Mouse (Mus musculus) forebrain, embryonic 14.5 days (tissue): ENCODE results near the gene Slc36a1. TPM values are rescaled to one million over a fixed set of nuclear protein-coding genes. Genes with fewer than 3 reads are reported as not detected.

ENCODE experiments used
- ATAC-seq: fragments of 200-750 bp; cut with Nextera tagmentation; 2 replicates; pipeline ENCODE4 v1.8.0; 2017; ENCODE audit warnings: mild to moderate bottlenecking, moderate library complexity
- DNase-seq: peaks from one replicate; pipeline ENCODE4 v3.0.0-alpha.2; 2015; ENCODE audit warnings: low spot score
- H3K27ac ChIP-seq: fragments of 300-500 bp; sonication (generic); 2 replicates; pipeline ENCODE4 v1.5.1; 2014; ENCODE audit warnings: low read depth, mild to moderate bottlenecking, control low read depth, low read length, moderate library complexity
- H3K27me3 ChIP-seq: fragments of 300-500 bp; sonication (generic); replicated peaks from 2 replicates; pipeline ENCODE4 v1.6.1; 2014; ENCODE audit warnings: low read length, control low read depth, mixed read lengths; ENCODE audit not compliant: control insufficient read depth, insufficient read depth
- H3K36me3 ChIP-seq: fragments of 300-500 bp; sonication (generic); 2 replicates; pipeline ENCODE4 v1.6.1; 2014; ENCODE audit warnings: low read length, control low read depth; ENCODE audit not compliant: control insufficient read depth, insufficient read depth
- H3K4me1 ChIP-seq: fragments of 300-500 bp; sonication (generic); 2 replicates; pipeline ENCODE4 v1.6.1; 2014; ENCODE audit warnings: antibody characterized with exemption, low read length, control low read depth; ENCODE audit not compliant: control insufficient read depth, insufficient read depth
- H3K4me2 ChIP-seq: fragments of 300-500 bp; sonication (generic); 2 replicates; pipeline ENCODE4 v1.6.1; 2014; ENCODE audit warnings: mild to moderate bottlenecking, control low read depth, low read length
- H3K4me3 ChIP-seq: fragments of 300-500 bp; sonication (generic); 2 replicates; pipeline ENCODE4 v1.5.1; 2014; ENCODE audit warnings: low read depth, low read length, control low read depth
- H3K9ac ChIP-seq: fragments of 300-500 bp; sonication (generic); 2 replicates; pipeline ENCODE4 v1.6.1; 2014; ENCODE audit warnings: mild to moderate bottlenecking, low read length, control low read depth, moderate library complexity
- H3K9me3 ChIP-seq: fragments of 300-500 bp; sonication (generic); replicated peaks from 2 replicates; pipeline ENCODE4 v1.6.1; 2016; ENCODE audit warnings: low read length, control low read depth, mixed read lengths; ENCODE audit not compliant: control insufficient read depth
- WGBS: fragments of 180-500 bp; shearing (Covaris S2); extraction: QIAGEN DNeasy Blood & Tissue Kit; methylation state at CpG from one replicate; pipeline ENCODE4 v1.1.7; 2014; 5-methylcytosine and 5-hydroxymethylcytosine counted together
- polyA plus RNA-seq: library from polyadenylated mRNA; unstranded; fragments of >200 nt; fragmentation: Nextera tagmentation; extraction: Ambion mirVana; gene quantifications from 2 replicates; pipeline ENCODE4 v1.2.1, GENCODE M21; 2014

The Slc36a1 gene
- polyA plus RNA-seq: 1.8 and 3.2 TPM in 2 replicates

- ATAC-seq (peak; percentile 96), DNase-seq (peak; percentile 97)
- Histone ChIP-seq H3K36me3 (no peaks in the 10 kb centered on the region), H3K27ac (no peak within 1 kb of the TSS), H3K9me3 (no peaks in the 10 kb centered on the region), H3K4me2 (peak within 1 kb of the TSS; percentile 98), H3K4me3 (peak within 1 kb of the TSS; percentile 81), H3K4me1 (0 out of 2 replicates have a peak, but pooled peaks cover 3% of the 10 kb centered on the region), H3K27me3 (no peaks in the 10 kb centered on the region), H3K9ac (peak within 1 kb of the TSS; percentile 86)
- WGBS: under 1% methylated on average over 29 of the region's 31 CpGs
Measured at GRCm38 (mm10) chr11:55204159-55204596, at the start of gene Slc36a1. TSS of gene Slc36a1 (plus strand) at chr11:55204350.

- DNase-seq (no peak), ATAC-seq (no peak)
- H3K4me1 ChIP-seq: no peaks in the 10 kb centered on the region
- H3K9me3 ChIP-seq: no peaks in the 10 kb centered on the region
- no peak overlapping the region for H3K27ac ChIP-seq
- H3K4me3 ChIP-seq: no peak overlapping the region
- H3K36me3 ChIP-seq: no peaks in the 10 kb centered on the region
- 56% methylated on average over 3 of the region's 3 CpGs for WGBS
- H3K4me2 ChIP-seq: no peak overlapping the region
- no peaks in the 10 kb centered on the region for H3K27me3 ChIP-seq
- no peak overlapping the region for H3K9ac ChIP-seq
Measured at GRCm38 (mm10) chr11:55154398-55155069, 49.6 kb upstream of the Slc36a1 start.

DNA sequence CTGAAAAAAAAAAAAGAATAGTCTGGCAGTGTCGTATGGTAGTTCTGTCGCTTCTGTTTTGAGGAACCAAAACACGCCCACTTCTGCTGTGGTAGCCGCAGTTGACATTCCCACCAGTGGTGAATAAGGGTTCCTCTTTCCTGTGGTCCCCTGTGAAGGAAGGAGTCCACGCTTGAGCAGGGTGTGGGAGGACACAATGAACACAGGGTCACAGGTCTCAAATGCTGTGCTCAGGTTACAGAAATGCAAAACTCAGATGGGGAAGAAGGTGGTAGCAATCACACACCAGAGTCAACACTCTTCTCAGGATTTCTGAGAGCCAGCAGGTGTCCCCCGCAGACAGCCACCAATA, 49.1 kb upstream of the Slc36a1 start:
- ATAC-seq (no peak), DNase-seq (no peak)
- H3K27me3 ChIP-seq: no peaks in the 10 kb centered on the region
- no peak overlapping the region for H3K9ac ChIP-seq
- H3K36me3 ChIP-seq: no peaks in the 10 kb centered on the region
- H3K4me2 ChIP-seq: no peak overlapping the region
- WGBS: 83% methylated on average over 6 of the region's 6 CpGs
- no peak overlapping the region for H3K4me3 ChIP-seq
- no peak overlapping the region for H3K27ac ChIP-seq
- no peaks in the 10 kb centered on the region for H3K4me1 ChIP-seq
- H3K9me3 ChIP-seq: no peaks in the 10 kb centered on the region

DNA sequence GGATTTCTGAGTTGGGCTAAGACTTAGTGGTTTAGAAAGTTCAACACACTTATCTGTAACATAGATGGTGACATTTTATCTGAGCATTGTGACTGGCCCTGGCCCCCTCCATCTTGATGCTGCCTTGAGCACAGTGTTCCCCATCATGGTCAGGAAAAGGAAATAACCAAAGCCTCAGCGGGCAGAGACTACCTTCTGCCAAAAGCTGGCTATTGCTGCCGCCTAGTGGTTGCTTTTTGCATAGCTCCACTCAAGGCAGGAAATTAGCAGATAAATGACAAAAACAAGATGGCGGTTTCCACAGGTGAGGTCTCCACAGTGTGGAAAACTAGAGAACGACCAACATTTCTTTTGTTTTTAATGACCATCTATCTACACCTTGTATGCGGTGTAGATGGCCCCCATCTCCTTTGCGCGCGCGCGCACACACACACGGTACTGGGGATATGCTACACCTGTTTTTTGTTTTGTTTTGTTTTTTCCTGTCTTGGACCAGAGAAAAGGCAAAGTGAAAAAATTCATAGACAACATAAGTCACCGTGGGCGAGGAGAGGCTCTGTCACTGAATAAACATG, 45.3 kb upstream of the Slc36a1 start:
- Histone ChIP-seq H3K9ac (no peak overlapping the region), H3K4me1 (no peaks in the 10 kb centered on the region), H3K27ac (no peak overlapping the region), H3K9me3 (no peaks in the 10 kb centered on the region), H3K4me2 (no peak overlapping the region), H3K27me3 (no peaks in the 10 kb centered on the region), H3K36me3 (no peaks in the 10 kb centered on the region), H3K4me3 (no peak overlapping the region)
- WGBS: 56% methylated on average over 13 of the region's 13 CpGs
- DNase-seq (peak; percentile 74), ATAC-seq (no peak)

GRCm38 (mm10) chr11:55162670-55163069, 41.5 kb upstream of the Slc36a1 start:
- DNase-seq: no peak
- Histone ChIP-seq H3K9ac (no peak overlapping the region), H3K9me3 (no peaks in the 10 kb centered on the region), H3K27ac (no peak overlapping the region), H3K4me2 (no peak overlapping the region), H3K4me1 (no peaks in the 10 kb centered on the region), H3K36me3 (no peaks in the 10 kb centered on the region), H3K27me3 (no peaks in the 10 kb centered on the region), H3K4me3 (no peak overlapping the region)
- ATAC-seq: no peak
- 57% methylated on average over 9 of the region's 9 CpGs for WGBS

DNA sequence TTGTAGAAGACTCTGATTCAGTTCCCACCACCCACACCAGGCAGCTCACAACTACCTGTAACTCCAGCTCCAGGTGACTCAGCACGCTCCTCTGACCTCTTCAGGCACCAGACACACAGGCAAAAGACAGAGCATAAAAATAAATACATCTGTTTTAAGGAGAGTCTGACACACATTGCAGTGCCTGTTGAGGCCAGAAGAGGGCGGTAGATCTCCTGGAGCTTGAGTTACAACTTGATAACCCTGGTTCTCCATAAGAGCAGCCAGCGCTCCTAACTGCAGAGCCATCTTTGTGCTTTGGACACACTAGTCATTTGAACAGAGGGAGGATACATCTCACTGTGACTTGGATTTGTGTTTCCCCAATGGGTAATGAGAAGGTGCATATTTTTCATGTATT, 39.4 kb upstream of the Slc36a1 start:
- Histone ChIP-seq H3K4me1 (no peaks in the 10 kb centered on the region), H3K4me2 (no peak overlapping the region), H3K27me3 (no peaks in the 10 kb centered on the region), H3K9ac (no peak overlapping the region), H3K27ac (no peak overlapping the region), H3K4me3 (no peak overlapping the region), H3K36me3 (no peaks in the 10 kb centered on the region), H3K9me3 (no peaks in the 10 kb centered on the region)
- ATAC-seq (no peak), DNase-seq (peak; percentile 7)
- WGBS: 56% methylated on average over 3 of the region's 3 CpGs

DNA sequence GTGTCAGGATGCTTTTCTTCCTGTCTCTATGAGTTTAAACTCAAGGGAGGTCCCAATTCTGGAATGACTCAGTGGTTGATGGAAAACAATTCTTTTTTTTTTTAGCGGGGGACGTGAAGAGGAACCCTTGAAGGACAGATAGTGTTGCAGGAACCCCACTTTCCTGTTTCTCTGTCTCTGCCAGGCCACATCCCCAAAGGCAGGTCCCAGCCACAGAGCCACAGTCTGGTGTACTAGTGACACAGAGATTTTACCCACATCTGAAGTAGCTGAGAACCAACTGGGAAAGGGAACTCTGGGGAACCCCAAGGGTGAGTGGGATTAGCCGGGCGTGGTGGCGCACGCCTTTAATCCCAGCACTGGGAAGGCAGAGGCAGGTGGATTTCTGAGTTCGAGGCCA, 38.4 kb upstream of the Slc36a1 start:
- Histone ChIP-seq H3K4me1 (no peaks in the 10 kb centered on the region), H3K27ac (no peak overlapping the region), H3K36me3 (no peaks in the 10 kb centered on the region), H3K9me3 (no peaks in the 10 kb centered on the region), H3K4me3 (no peak overlapping the region), H3K9ac (no peak overlapping the region), H3K4me2 (no peak overlapping the region), H3K27me3 (no peaks in the 10 kb centered on the region)
- no peak for DNase-seq
- WGBS: 91% methylated on average over 6 of the region's 7 CpGs
- no peak for ATAC-seq

DNA sequence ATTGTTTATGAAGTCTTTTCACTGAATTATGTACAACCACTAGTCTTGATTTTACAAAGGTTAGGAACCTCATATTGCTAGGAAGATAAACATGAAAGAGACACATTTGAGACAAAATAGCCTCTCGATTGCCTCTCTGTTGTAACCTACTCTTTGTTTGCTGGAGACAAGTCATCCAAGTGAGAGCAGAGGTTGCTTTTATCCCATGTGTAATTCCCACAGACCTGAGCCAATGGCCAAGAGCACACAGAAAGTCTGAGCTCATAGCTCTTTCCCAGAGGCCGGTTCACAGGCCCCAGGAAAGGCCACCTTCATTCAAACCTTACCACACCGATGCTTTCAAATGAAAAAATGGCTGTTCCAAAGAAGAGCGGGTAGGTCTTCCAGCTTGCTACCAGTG, 35.6 kb upstream of the Slc36a1 start:
- no peak for ATAC-seq

DNA sequence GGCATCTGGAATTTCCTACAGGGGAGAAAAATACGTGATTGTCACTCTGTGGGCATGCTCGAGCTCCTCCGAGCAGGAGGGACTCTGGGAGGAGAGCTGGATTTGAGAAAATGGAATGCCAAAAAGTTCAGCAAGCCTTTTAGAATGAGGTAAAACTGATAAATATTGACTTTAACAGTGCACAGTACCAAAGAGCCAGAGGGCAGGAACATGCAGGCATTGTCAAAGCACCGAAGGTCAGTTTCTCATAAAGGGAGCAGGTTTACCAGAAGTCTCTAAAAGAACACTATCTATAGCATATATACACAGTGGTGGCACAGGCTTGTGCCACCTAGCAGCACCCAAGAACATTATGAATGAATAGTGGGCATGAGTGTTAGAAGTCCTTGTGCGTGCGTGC, 35.2 kb upstream of the Slc36a1 start:
- no peaks in the 10 kb centered on the region for H3K36me3 ChIP-seq
- H3K9me3 ChIP-seq: no peaks in the 10 kb centered on the region
- H3K4me3 ChIP-seq: no peak overlapping the region
- no peak overlapping the region for H3K27ac ChIP-seq
- H3K4me1 ChIP-seq: no peaks in the 10 kb centered on the region
- no peak overlapping the region for H3K9ac ChIP-seq
- DNase-seq (no peak), ATAC-seq (no peak)
- no peaks in the 10 kb centered on the region for H3K27me3 ChIP-seq
- 89% methylated on average over 6 of the region's 6 CpGs for WGBS
- H3K4me2 ChIP-seq: no peak overlapping the region

More for the DNA sequence above, 35.6 kb upstream of the Slc36a1 start:
- Histone ChIP-seq H3K36me3 (no peaks in the 10 kb centered on the region), H3K27me3 (no peaks in the 10 kb centered on the region), H3K4me2 (no peak overlapping the region), H3K9me3 (no peaks in the 10 kb centered on the region), H3K4me1 (no peaks in the 10 kb centered on the region), H3K27ac (no peak overlapping the region), H3K4me3 (no peak overlapping the region), H3K9ac (no peak overlapping the region)
- no peak for DNase-seq
- WGBS: 93% methylated on average over 4 of the region's 4 CpGs
